Mouse (Mus musculus) ES-E14 (cell line): ENCODE measurements around the gene Gm1604a. TPM values are rescaled to one million over a fixed set of nuclear protein-coding genes. Genes with fewer than 3 reads are reported as not detected.
"Not testable (repeated sequence)": the region's sequence is repeated elsewhere in the genome, so short reads cannot be mapped to it uniquely, and the experiment has no call there.

Experiments
- DNase-seq: peaks from one replicate; pipeline ENCODE4 v3.0.0-alpha.2; 2013; ENCODE audit warnings: low read depth, low spot score
- H3K27ac ChIP-seq: 2 replicates; pipeline ENCODE4 v1.5.1; 2012; ENCODE audit warnings: low read depth, mild to moderate bottlenecking, low read length, moderate library complexity, mixed read lengths; ENCODE audit not compliant: poor library complexity, insufficient read depth, severe bottlenecking
- H3K36me3 ChIP-seq: 2 replicates; pipeline ENCODE4 v1.6.1; 2012; ENCODE audit warnings: mild to moderate bottlenecking, low read length, moderate library complexity, mixed read lengths; ENCODE audit not compliant: control insufficient read depth, poor library complexity, insufficient read depth, severe bottlenecking
- H3K4me1 ChIP-seq, 2 experiments: fragments of 150-350 bp in 1 of 2; sonication (generic) in 1 of 2; 2 replicates each; pipeline ENCODE4 v1.6.1; 2012; ENCODE audit warnings: low read length in 2 of 2, mild to moderate bottlenecking in 1 of 2, mixed read lengths in 1 of 2; ENCODE audit not compliant: control insufficient read depth in 2 of 2, insufficient read depth in 2 of 2, poor library complexity in 1 of 2
- H3K4me3 ChIP-seq, 2 experiments: fragments of 150-350 bp in 1 of 2; sonication (generic) in 1 of 2; 2 replicates each; pipeline ENCODE4 v1.5.1; 2012; ENCODE audit warnings: low read length in 2 of 2, low read depth in 1 of 2, mild to moderate bottlenecking in 1 of 2, mixed read lengths in 1 of 2; ENCODE audit not compliant: insufficient read depth in 1 of 2, poor library complexity in 1 of 2, severe bottlenecking in 1 of 2
- H3K9ac ChIP-seq: 2 replicates; pipeline ENCODE4 v1.6.1; 2012; ENCODE audit warnings: low read depth, mild to moderate bottlenecking, low read length, mixed read lengths; ENCODE audit not compliant: poor library complexity, insufficient read depth, severe bottlenecking
- H3K9me3 ChIP-seq: fragments of 150-350 bp; sonication (generic); 2 replicates; pipeline ENCODE4 v1.6.1; 2012; ENCODE audit warnings: low read depth, mild to moderate bottlenecking, low read length; ENCODE audit not compliant: control insufficient read depth, insufficient read depth
- in situ Hi-C, 2 experiments: fragments of 600-800 bp; cut with MboI; formaldehyde crosslinking; loops; one replicate each; pipeline ENCODE4 v1.15.1; 2025; ENCODE audit warnings: low sequenced_read_pairs in 2 of 2, inconsistent platforms in 1 of 2; ENCODE audit not compliant: unreplicated experiment in 2 of 2
- total RNA-seq: library from RNA; depleted of rRNA; stranded (reverse); fragments of 300-350 nt; gene quantifications from 2 replicates; pipeline ENCODE4 v1.2.3, GENCODE M21; 2012; rRNA removed

Gene Gm1604a
- not detected in 2 replicates for total RNA-seq

DNA sequence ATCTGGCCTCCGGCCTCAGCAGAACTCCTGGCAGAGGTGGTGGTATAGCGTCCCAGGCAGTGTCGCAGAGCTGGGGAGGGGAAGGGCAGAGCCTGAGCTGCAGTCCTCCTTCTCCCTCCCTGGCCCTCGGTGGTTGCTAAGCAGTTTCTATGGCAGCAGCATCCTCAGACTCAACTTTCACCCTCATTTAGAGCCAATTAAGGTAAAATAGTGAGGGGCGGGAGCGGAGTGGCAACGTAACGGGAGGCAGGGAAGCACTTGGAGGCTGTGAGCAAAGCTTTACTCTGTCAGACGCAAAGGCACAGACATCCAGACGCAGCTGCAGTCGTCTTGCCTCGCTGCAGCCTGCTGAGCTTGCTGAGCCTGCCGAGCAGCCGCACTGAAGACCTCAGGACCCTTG is at the start of gene Gm1604a:
TSS of gene Gm1604a (plus strand) at position 312 of the 400 bp plus-strand sequence.
- DNase-seq, H3K4me1 ChIP-seq, H3K36me3 ChIP-seq, H3K9me3 ChIP-seq, H3K4me3 ChIP-seq, H3K9ac ChIP-seq, H3K27ac ChIP-seq, in situ Hi-C loops: not testable (repeated sequence)

DNA sequence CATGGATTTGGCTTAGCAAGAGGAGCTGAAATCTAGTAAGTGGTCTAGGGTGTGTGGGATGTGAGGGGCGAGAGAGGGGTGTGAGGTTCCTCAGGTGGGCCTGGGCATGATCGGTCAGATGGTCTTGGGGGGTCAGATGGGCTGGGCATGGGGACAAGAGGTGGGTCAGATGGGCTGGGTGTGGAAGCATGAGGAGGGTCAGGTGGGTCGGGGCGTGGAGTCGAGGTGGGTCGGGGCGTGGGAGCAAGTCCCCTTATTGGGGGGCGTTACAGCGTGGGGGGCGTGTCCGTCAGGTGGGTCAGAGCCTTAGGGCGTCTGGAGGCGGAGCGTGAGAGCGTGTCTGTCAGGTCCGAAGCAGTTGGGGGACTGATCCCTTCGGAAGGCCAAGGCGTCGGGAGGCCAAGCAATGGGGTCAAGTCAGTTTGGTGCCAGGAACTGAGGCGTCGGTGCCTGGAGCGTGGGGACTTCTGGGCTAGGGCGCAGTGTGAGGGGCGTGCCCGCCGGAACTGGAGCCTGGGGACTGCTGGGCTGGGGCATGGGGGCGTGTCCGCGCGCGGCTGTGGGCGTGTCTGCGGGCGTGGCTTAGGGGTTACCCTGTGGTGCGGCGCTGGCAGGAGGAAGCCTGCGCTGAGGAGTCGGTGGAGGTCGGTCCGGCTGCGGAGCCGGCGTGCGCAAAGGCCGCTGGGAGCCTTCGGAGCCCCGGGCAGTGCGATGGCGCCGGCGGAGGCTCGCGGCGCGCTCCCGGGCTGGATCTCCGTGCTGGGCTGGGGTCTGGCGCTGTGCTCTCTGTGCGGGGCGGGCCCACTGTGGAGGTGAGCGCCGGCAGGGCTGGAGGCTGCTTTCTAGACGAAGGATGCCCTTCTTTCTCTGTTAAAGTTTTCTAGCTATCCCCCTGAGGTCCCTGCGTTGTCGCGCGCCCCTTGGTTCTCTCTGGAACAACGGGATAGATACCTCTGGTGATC is 46.8 kb upstream of the Gm1604a start, which contains the start of gene Gm49721:
TSS of gene Gm49721 (plus strand) at position 618 of the 962 bp plus-strand sequence.
- H3K9me3 ChIP-seq, DNase-seq, H3K36me3 ChIP-seq, H3K27ac ChIP-seq, H3K4me1 ChIP-seq, in situ Hi-C loops: not testable (repeated sequence)
- H3K9ac ChIP-seq: peak within 1 kb of the TSS; percentile 77
- peak within 1 kb of the TSS; percentile 69 to 70 for H3K4me3 ChIP-seq

- H3K4me1 ChIP-seq, DNase-seq, H3K9ac ChIP-seq, H3K27ac ChIP-seq, H3K9me3 ChIP-seq, H3K36me3 ChIP-seq, in situ Hi-C loops: not testable (repeated sequence)
- H3K4me3 ChIP-seq: peak overlapping the region; percentile 67 to 70
Observed at GRCm38 (mm10) chr17:6979380-6979779, 46.0 kb upstream of the Gm1604a start.

GRCm38 (mm10) chr17:6980144-6980543 is 45.2 kb upstream of the Gm1604a start:
- DNase-seq, H3K9ac ChIP-seq, in situ Hi-C loops, H3K4me3 ChIP-seq, H3K9me3 ChIP-seq, H3K36me3 ChIP-seq, H3K4me1 ChIP-seq, H3K27ac ChIP-seq: not testable (repeated sequence)

DNA sequence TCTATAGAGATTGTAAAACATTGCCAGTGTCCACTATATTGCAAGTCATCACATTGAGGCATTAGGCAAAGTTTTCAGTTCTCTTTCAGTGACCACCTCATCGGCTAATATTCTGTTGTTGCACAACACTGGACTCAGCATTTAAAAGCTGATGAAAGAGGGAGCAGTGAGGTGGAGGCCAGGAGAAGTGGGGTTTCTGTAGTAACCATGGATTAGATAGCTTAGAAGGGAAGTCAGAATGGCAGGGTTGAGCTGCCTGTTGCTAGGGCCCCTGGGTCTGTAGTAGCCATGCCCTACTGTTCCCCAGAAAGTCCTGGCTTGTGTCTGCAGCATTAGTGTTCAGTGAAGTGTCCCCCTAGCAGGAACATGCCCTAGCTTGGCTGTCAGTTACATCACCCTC is 39.2 kb upstream of the Gm1604a start:
- in situ Hi-C loops, H3K36me3 ChIP-seq, H3K27ac ChIP-seq, H3K4me1 ChIP-seq, H3K9ac ChIP-seq, DNase-seq, H3K9me3 ChIP-seq, H3K4me3 ChIP-seq: not testable (repeated sequence)

GRCm38 (mm10) chr17:6995504-6995903 is 29.9 kb upstream of the Gm1604a start:
- H3K4me3 ChIP-seq, H3K4me1 ChIP-seq, in situ Hi-C loops, H3K9ac ChIP-seq, H3K9me3 ChIP-seq, DNase-seq, H3K27ac ChIP-seq, H3K36me3 ChIP-seq: not testable (repeated sequence)

DNA sequence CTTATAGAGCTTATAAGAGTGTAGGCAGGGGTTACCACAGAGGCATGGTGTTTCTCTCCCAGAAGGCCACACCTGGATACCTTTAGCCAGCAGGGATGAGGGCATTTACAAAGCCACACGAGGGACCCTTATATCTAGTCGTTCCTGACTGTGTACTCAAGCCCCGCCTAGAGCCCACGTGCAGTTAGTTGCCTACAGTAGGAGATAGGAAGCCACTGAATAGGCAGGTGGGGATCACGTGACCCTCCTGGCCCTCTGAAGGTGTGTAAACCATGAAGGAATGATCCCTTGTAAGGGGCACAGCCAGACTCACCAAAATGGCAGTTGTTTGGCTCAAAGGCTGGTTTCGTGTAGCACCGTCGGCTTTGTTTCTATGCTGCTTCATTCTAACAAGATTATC is 28.5 kb upstream of the Gm1604a start:
- H3K9me3 ChIP-seq, H3K4me1 ChIP-seq, H3K36me3 ChIP-seq, in situ Hi-C loops, H3K9ac ChIP-seq, H3K4me3 ChIP-seq, DNase-seq, H3K27ac ChIP-seq: not testable (repeated sequence)

DNA sequence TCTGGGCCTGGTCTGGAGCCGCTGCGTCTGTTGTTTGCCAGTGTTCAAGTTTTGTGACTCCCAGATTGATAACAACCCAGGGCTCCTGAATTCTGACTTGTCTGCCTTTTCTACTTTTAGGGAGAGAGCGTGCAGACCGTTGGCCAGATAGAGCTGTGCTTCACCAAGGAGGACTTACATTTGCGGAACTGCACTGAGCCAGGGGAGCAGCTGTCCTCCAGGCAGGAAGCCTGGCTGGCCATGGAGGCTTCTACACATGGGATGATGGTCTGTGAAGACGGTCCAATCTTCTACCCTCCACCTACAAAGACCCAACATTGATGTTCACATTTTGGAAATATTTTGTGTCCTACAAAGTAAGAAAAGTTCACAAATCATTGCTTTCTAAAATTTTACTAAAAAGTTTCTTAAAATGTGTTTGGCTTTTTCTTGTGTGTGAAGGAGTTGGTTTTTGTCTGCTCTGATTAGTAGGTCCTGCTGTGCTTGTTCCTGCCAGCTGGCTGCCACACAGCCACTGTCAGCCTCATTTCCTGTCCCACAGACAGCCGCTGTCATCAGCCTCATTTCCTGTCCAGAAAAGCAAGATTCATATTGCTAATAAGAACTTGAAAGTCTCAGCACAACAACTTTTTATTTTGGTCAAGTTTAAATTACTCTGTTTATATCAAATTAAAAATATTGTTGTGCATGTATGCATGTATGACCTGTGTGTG is 27.4 kb upstream of the Gm1604a start:
- H3K27ac ChIP-seq, H3K9me3 ChIP-seq, H3K4me3 ChIP-seq, in situ Hi-C loops, H3K4me1 ChIP-seq, DNase-seq, H3K9ac ChIP-seq, H3K36me3 ChIP-seq: not testable (repeated sequence)
